Mouse (Mus musculus) forebrain, embryonic 14.5 days (tissue): ENCODE data around the gene Rb1. TPM values are rescaled to one million over a fixed set of nuclear protein-coding genes. Genes with fewer than 3 reads are reported as not detected.

Source experiments
- ATAC-seq: fragments of 200-750 bp; cut with Nextera tagmentation; 2 replicates; pipeline ENCODE4 v1.8.0; 2017; ENCODE audit warnings: mild to moderate bottlenecking, moderate library complexity
- DNase-seq: peaks from one replicate; pipeline ENCODE4 v3.0.0-alpha.2; 2015; ENCODE audit warnings: low spot score
- H3K27ac ChIP-seq: fragments of 300-500 bp; sonication (generic); 2 replicates; pipeline ENCODE4 v1.5.1; 2014; ENCODE audit warnings: low read depth, mild to moderate bottlenecking, control low read depth, low read length, moderate library complexity
- H3K27me3 ChIP-seq: fragments of 300-500 bp; sonication (generic); replicated peaks from 2 replicates; pipeline ENCODE4 v1.6.1; 2014; ENCODE audit warnings: low read length, control low read depth, mixed read lengths; ENCODE audit not compliant: control insufficient read depth, insufficient read depth
- H3K36me3 ChIP-seq: fragments of 300-500 bp; sonication (generic); 2 replicates; pipeline ENCODE4 v1.6.1; 2014; ENCODE audit warnings: low read length, control low read depth; ENCODE audit not compliant: control insufficient read depth, insufficient read depth
- H3K4me1 ChIP-seq: fragments of 300-500 bp; sonication (generic); 2 replicates; pipeline ENCODE4 v1.6.1; 2014; ENCODE audit warnings: antibody characterized with exemption, low read length, control low read depth; ENCODE audit not compliant: control insufficient read depth, insufficient read depth
- H3K4me2 ChIP-seq: fragments of 300-500 bp; sonication (generic); 2 replicates; pipeline ENCODE4 v1.6.1; 2014; ENCODE audit warnings: mild to moderate bottlenecking, control low read depth, low read length
- H3K4me3 ChIP-seq: fragments of 300-500 bp; sonication (generic); 2 replicates; pipeline ENCODE4 v1.5.1; 2014; ENCODE audit warnings: low read depth, low read length, control low read depth
- H3K9ac ChIP-seq: fragments of 300-500 bp; sonication (generic); 2 replicates; pipeline ENCODE4 v1.6.1; 2014; ENCODE audit warnings: mild to moderate bottlenecking, low read length, control low read depth, moderate library complexity
- H3K9me3 ChIP-seq: fragments of 300-500 bp; sonication (generic); replicated peaks from 2 replicates; pipeline ENCODE4 v1.6.1; 2016; ENCODE audit warnings: low read length, control low read depth, mixed read lengths; ENCODE audit not compliant: control insufficient read depth
- WGBS: fragments of 180-500 bp; shearing (Covaris S2); extraction: QIAGEN DNeasy Blood & Tissue Kit; methylation state at CpG from one replicate; pipeline ENCODE4 v1.1.7; 2014; 5-methylcytosine and 5-hydroxymethylcytosine counted together
- polyA plus RNA-seq: library from polyadenylated mRNA; unstranded; fragments of >200 nt; fragmentation: Nextera tagmentation; extraction: Ambion mirVana; gene quantifications from 2 replicates; pipeline ENCODE4 v1.2.1, GENCODE M21; 2014

The Rb1 gene
- polyA plus RNA-seq, result 27.2 and 28.5 TPM in 2 replicates

DNA sequence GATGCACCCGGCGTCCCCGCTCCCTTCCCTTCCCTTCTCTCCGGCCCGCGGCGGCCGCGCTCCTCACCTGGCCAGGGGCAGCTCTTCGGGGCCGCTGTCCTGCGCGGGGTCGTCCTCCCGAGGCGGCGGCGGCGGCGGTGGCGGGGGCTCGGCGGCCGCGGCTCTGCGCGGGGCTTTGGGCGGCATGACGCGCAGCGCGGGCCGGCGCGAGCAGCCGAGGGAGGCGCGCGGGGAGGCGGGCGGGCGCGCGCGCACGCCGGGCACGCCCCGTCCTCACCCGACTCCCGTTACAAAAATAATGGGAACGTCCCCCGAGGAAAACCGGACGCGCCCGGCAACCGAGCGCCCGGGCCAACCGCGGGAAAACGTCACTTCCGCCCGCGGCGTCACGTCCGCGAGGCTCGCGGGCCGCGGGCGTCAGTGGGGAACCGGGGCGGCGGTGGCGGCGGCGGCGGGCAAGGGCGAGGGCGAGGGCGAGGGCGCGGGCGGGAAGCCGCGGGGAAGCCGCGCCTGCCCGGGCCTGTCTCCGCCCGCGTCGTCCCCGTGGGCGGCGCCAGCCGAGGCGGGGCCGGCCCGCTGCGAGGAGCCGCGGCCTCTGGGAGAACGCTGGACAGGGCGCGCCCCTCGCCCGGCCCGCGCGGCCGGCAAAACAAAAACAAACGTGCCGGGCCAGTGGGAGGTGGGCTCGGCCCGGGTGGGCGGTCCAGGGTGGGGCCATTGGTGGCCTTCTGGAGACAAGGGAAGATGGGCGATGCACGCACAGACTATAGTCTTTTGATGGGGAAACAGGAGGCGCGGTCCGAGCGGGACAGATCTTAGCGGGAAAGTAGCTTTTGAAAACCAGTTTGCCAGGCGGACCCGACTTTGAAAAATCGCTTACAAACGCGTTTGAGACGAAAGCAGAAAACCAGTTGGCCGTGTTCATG lies at the start of gene Rb1:
TSS of gene Rb1 (minus strand) at position 367 of the 926 bp plus-strand sequence.
- peaks cover 12% of the 10 kb centered on the region for H3K4me1 ChIP-seq
- ATAC-seq, result peak; percentile 88
- H3K9ac ChIP-seq, result peak within 1 kb of the TSS; percentile 93
- DNase-seq, result peak; percentile 87
- peak within 1 kb of the TSS; percentile 83 for H3K4me2 ChIP-seq
- peaks cover 4% of the 10 kb centered on the region; the same call in 1 of the 2 replicates for H3K36me3 ChIP-seq
- peak within 1 kb of the TSS; percentile 86 for H3K4me3 ChIP-seq
- WGBS, result under 1% methylated on average over 94 of the region's 135 CpGs
- peak within 1 kb of the TSS; percentile 96 for H3K27ac ChIP-seq
- no peaks in the 10 kb centered on the region for H3K9me3 ChIP-seq
- H3K27me3 ChIP-seq, result no peaks in the 10 kb centered on the region

DNA sequence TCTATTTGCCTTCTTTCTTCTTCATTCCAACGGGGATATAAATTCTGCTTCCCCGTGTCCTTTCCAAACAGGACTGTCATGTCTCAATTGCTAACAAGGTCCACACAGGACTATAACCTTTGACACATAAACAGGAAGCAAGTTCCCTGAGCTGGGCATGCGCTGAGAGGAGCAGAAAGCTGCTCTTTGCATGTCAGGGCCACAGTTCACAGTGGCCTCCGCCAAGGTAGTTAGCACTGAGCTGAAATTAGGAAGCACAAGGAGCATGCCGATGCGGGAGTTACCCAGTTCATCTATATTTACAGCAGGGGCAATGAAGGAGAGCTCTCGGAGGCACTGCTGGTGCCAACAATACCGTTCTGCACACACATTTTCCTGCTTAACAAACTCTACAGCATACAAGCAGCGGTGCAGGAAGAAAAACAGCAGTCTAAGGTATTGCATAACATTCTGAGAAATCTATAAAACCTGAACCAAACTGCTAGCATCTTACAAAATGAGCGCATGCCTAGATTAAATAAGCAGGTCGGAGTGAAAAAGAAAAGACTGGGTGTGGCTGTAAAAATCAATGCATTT lies 48.8 kb upstream of the Rb1 start:
- ATAC-seq (no peak), DNase-seq (no peak)
- no peaks in the 10 kb centered on the region for H3K9me3 ChIP-seq
- no peak overlapping the region for H3K4me2 ChIP-seq
- 78% methylated on average over 11 of the region's 11 CpGs for WGBS
- no peak overlapping the region for H3K9ac ChIP-seq
- no peaks in the 10 kb centered on the region for H3K27me3 ChIP-seq
- no peaks in the 10 kb centered on the region for H3K4me1 ChIP-seq
- H3K27ac ChIP-seq, result no peak overlapping the region
- peaks cover 30% of the 10 kb centered on the region for H3K36me3 ChIP-seq
- H3K4me3 ChIP-seq, result no peak overlapping the region

DNA sequence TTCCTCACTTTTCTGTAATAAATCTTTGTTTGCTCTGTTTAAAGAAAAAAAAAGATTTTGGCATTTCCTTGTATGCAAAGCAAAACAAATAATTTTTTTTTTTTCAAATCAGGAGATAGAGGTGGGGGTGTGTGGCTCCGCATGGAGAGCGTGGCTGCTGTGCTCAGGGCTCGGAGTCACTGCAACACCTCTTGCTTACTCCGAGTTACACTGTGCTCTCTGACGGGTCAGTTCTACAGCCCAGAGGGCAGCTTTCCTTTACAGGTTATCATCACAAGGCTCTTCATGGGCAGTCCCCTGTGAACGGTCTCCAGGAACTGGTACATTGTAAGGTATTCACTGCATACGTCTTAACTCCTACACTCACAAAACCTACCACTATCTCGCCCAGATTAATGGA lies 48.0 kb upstream of the Rb1 start:
- no peaks in the 10 kb centered on the region for H3K4me1 ChIP-seq
- H3K4me3 ChIP-seq, result no peak overlapping the region
- ATAC-seq (no peak), DNase-seq (no peak)
- H3K36me3 ChIP-seq, result peaks cover 28% of the 10 kb centered on the region
- H3K27me3 ChIP-seq, result no peaks in the 10 kb centered on the region
- no peaks in the 10 kb centered on the region for H3K9me3 ChIP-seq
- H3K27ac ChIP-seq, result no peak overlapping the region
- H3K4me2 ChIP-seq, result no peak overlapping the region
- 87% methylated on average over 8 of the region's 8 CpGs for WGBS
- no peak overlapping the region for H3K9ac ChIP-seq

DNA sequence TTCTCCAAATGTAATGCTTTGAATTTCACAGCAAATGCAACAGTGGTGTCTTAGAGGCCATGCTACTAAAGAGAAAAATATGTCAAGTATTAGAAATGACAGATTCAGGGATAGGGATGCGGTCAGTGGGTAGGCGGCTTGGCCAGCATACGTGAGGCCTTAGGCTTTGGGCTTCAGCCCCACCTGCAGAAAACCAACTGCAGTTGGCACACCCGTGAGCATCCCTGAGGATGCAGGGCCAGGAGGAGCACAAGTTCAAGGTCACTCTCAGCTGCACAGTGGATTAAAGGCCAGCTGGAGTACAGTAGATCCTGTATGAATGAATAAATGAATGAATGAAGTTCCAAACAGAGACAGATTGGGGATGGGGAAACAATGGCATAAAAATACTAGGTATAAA lies 47.4 kb upstream of the Rb1 start:
- Histone ChIP-seq H3K27me3 (no peaks in the 10 kb centered on the region), H3K4me1 (no peaks in the 10 kb centered on the region), H3K4me2 (no peak overlapping the region), H3K9me3 (no peaks in the 10 kb centered on the region), H3K36me3 (peaks cover 28% of the 10 kb centered on the region), H3K27ac (no peak overlapping the region), H3K4me3 (no peak overlapping the region), H3K9ac (no peak overlapping the region)
- no peak for ATAC-seq
- DNase-seq, result no peak
- WGBS, result 92% methylated on average over 4 of the region's 4 CpGs

DNA sequence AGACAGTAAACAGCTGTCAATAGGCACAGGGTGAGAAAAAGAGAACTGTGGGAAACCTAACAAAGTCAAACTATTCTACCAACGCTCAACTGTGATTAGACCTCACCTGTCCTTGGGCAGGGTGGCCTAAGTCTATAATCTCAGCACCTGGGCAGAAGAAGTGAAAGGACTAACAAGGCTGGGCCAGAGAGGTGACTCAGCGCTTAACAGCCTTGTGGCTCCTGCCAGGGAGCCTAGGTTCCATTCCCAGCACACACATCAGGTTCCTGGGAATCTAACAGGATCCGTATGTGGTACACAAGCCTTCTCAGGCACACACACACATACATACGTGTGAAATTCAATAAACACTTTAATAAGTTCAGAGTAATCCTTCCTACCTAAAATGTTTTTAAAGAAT lies 46.0 kb upstream of the Rb1 start:
- H3K27ac ChIP-seq, result no peak overlapping the region
- H3K9ac ChIP-seq, result no peak overlapping the region
- no peak for DNase-seq
- no peaks in the 10 kb centered on the region for H3K9me3 ChIP-seq
- 94% methylated on average over 4 of the region's 4 CpGs for WGBS
- H3K36me3 ChIP-seq, result peaks cover 37% of the 10 kb centered on the region
- no peak overlapping the region for H3K4me3 ChIP-seq
- ATAC-seq, result no peak
- H3K4me1 ChIP-seq, result no peaks in the 10 kb centered on the region
- H3K4me2 ChIP-seq, result no peak overlapping the region
- H3K27me3 ChIP-seq, result no peaks in the 10 kb centered on the region

DNA sequence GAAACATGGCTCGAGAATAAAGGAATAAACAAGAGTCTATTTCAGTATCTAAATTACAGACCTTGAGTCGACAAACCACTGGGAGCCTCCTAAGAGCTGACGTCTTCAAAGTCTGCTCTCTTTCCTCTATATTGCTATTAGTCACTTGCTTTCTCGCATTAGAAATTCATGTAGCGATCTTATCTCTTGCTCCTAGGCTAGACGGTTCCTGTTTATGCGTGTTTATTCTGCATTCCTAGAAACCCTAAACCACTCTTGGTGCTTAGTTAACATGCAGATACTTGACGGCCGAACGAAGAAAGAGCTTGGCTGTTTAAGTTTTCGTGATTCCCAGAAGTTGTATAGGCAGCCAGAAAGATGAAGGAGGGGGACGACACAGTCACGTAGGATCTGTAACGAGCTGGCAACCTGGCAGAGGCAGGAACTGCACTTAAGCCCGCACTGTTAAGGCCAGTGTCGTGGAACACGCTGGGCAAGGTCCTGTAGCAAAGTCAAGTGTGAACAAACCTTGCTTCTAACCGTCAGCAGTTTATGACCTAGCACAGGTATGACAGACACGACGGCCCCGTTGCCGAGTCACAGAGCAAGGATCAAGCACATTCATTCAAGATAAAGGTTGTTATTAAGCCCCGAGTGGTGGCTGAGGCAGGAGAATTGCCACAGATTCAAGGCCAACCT lies 45.2 kb upstream of the Rb1 start:
- H3K9me3 ChIP-seq, result no peaks in the 10 kb centered on the region
- H3K27me3 ChIP-seq, result no peaks in the 10 kb centered on the region
- H3K4me2 ChIP-seq, result no peak overlapping the region
- DNase-seq (no peak), ATAC-seq (no peak)
- H3K4me3 ChIP-seq, result no peak overlapping the region
- H3K9ac ChIP-seq, result no peak overlapping the region
- peaks cover 44% of the 10 kb centered on the region for H3K36me3 ChIP-seq
- 78% methylated on average over 23 of the region's 23 CpGs for WGBS
- no peaks in the 10 kb centered on the region for H3K4me1 ChIP-seq
- H3K27ac ChIP-seq, result no peak overlapping the region

DNA sequence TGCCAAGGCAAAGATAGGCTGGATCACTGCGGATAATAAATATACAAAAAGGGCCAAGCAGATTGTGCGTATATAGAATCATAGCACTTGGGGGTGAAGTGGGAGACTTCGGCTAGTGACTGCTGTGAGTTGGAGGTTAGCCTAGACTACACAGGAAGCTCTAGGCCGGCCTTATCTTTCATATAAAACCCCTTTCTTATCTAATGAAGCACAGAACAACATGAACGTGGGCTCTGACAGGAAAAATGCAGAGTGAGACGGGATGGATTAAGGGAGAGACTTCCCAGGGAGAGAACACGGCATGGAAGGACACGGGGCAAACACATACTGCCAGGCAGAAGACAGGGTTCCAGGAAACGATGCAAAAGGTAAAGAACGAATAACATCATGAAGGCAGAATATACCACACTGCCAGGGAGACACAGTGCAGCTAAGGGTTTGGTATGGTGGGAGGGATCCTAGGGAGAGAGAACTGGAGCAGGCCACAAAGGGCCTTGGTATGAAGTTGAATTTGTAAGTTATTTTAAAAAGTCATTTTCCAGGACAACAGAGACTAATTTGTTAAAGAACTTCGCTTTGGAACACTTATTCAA lies 44.6 kb upstream of the Rb1 start:
- Histone ChIP-seq H3K4me1 (no peaks in the 10 kb centered on the region), H3K4me3 (no peak overlapping the region), H3K36me3 (peaks cover 49% of the 10 kb centered on the region), H3K9ac (no peak overlapping the region), H3K27ac (no peak overlapping the region), H3K27me3 (no peaks in the 10 kb centered on the region), H3K9me3 (no peaks in the 10 kb centered on the region), H3K4me2 (no peak overlapping the region)
- ATAC-seq (no peak), DNase-seq (no peak)
- 87% methylated on average over 11 of the region's 11 CpGs for WGBS

DNA sequence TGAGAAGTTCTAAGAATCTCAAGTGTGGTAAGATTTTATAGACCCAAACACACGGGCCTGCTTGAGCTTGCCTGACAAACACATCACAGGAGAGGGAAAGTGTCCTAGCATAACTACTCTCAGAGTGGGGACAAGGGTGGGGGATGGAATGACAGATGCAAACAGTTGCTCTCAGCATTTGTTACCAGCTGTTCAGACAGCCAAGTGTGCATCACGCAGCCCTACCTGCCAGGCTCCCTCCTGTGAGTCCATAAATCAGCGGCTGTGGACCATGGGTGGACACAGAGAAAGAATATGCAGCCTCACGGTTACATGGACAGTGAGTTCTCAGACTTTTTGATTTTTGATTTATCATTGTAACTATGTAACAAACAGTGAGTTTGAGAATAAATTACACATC lies 44.0 kb upstream of the Rb1 start:
- no peaks in the 10 kb centered on the region for H3K27me3 ChIP-seq
- ATAC-seq (no peak), DNase-seq (no peak)
- H3K4me3 ChIP-seq, result no peak overlapping the region
- H3K9ac ChIP-seq, result no peak overlapping the region
- no peaks in the 10 kb centered on the region for H3K9me3 ChIP-seq
- H3K27ac ChIP-seq, result no peak overlapping the region
- WGBS, result 91% methylated on average over 4 of the region's 4 CpGs
- no peaks in the 10 kb centered on the region for H3K4me1 ChIP-seq
- peaks cover 54% of the 10 kb centered on the region for H3K36me3 ChIP-seq
- no peak overlapping the region for H3K4me2 ChIP-seq
